Mouse (Mus musculus) cerebellum, adult 9-11 months (tissue): ENCODE data around the gene Osbpl3.
A peak's percentile ranks its signal among the peaks of the same experiment; 100 is the strongest.

Experiments
- DNase-seq: peaks from one replicate; pipeline ENCODE4 v3.0.0; 2022

The Osbpl3 gene

DNA sequence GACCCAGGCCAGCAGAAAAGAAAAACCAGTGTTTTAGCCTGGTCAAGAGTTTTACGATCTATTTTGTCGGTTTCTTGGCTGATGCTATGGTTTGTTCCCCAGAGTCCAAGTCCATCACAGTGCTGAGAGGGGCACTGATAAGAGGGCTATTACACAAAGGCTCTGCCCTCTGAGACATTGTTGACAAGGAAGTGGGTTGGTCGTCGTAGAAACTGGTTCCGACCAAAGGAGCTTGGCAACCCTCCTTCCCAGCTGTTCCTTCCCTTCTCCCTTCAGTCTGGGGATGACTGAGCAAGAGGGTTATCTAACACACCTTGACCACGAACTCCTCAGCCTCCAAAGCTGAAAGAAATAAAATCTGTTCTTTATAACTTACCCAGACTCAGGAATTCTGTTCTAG lies 192.3 kb downstream of the Osbpl3 start, which contains the start of gene Gsdme:
Gene Gsdme, minus strand, starts transcription at position 193 of the 400 bp plus-strand sequence.
- no peak for DNase-seq

DNA sequence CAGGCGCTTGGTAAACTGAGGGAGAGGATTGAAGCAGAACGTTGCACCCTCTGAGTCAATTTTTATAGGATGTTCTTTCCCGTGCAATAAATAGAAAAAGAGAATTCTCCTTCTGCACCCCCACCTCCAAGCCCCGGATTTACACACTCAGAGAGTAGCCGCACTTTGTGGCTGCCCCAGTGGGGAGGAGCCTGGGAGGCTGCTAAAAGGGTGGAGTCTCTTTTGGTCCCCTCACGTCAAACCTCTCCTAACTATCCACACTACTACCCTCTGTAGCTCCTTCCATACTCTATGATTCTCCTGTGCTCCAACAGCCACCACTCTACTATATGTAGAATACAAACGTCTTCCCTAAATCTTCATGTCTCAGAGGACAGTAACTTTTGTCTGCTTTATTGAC lies 193.7 kb downstream of the Osbpl3 start:
- DNase-seq, result no peak

GRCm38 (mm10) chr6:50261922-50262261 lies 194.1 kb downstream of the Osbpl3 start:
- DNase-seq, result no peak

- peak; percentile 95 for DNase-seq
Measured at GRCm38 (mm10) chr6:50261201-50261921, 194.6 kb downstream of the Osbpl3 start.

GRCm38 (mm10) chr6:50255356-50255755 lies 200.6 kb downstream of the Osbpl3 start:
- DNase-seq, result no peak

- no peak for DNase-seq
Measured at GRCm38 (mm10) chr6:50254723-50255184, 201.2 kb downstream of the Osbpl3 start.

GRCm38 (mm10) chr6:50252690-50253089 lies 203.3 kb downstream of the Osbpl3 start:
- no peak for DNase-seq

DNA sequence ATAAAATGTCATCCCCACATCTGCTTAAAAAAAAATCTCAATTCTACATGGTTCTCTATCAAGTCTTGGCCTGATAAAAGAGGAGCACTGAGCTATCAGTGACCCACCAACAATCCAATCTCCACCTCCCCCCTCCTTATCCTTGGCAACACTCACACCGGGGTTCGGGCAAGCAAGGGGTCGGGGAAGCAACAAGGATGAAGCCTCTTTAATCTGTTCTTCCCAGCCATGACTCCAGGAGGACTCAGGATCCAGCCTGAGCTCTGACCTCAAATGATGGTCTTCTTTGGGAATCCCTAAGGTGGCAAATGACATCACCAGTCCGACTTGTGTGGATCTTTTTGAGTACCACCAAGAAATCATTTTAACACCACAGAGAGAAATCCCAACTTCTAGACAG lies 208.2 kb downstream of the Osbpl3 start:
- DNase-seq, result no peak

DNA sequence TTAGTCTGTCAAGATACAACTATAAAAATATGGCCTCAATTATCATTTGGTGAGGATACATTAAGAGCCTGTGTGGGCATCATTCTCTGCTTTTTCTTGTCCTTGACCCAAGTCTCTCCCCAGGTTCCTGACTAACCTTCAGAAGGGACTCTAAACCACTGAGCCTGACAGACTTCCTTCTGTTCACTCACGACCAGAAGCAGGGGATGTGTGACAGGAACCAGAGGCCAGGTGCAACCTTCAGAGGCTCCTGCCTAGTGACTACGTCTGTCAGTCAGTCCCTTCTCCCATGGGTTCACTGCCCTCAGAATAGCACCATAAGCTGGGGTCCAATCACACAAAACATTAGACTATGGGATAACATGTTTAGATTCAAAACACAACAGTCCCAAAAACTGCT lies 208.6 kb downstream of the Osbpl3 start:
- no peak for DNase-seq

DNA sequence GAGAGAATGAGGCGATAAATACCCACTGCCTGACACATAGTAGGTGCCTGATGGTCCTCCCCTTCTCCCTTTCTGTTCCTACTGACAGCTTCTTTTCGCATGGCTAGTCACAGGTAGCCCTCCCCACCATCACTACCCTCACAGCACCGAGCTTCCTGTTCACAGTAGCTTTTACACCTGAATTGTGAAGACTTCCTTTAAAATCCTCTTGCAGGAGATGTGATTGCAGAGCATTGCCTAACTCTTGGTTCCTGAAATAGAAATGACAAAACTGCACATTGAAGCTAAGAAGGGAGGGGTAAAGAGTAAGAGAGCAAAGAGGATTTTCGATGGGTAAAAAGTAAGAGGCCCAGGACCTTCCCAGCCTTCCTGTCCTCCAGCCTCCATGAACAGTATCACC lies 211.0 kb downstream of the Osbpl3 start:
- DNase-seq, result no peak

DNA sequence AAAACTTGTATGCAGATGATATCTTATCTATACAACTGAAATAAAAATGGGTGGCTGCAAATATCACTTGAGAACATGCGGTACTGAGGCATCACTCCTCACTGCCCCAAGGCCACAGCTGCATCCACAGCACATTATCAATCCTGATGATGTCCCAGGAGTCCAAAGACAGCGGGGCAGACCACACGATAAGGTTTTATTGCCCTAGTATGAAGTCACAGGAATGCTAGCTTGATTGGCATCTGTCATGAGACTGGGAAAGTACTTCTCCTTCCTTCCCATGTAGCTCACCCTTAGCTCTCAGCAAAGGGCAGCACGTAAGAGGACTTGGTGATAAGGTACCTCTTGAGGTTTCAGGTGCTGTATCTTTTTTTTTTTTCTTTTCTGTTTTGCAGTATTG lies 211.9 kb downstream of the Osbpl3 start:
- no peak for DNase-seq
